Mouse (Mus musculus): Measurements from ENCODE around the gene Trabd2b. TPM values are rescaled to one million over a fixed set of nuclear protein-coding genes. Genes with fewer than 3 reads are reported as not detected.

The Trabd2b gene
- polyA plus RNA-seq, 1 experiment, result 1.6 TPM

DNA sequence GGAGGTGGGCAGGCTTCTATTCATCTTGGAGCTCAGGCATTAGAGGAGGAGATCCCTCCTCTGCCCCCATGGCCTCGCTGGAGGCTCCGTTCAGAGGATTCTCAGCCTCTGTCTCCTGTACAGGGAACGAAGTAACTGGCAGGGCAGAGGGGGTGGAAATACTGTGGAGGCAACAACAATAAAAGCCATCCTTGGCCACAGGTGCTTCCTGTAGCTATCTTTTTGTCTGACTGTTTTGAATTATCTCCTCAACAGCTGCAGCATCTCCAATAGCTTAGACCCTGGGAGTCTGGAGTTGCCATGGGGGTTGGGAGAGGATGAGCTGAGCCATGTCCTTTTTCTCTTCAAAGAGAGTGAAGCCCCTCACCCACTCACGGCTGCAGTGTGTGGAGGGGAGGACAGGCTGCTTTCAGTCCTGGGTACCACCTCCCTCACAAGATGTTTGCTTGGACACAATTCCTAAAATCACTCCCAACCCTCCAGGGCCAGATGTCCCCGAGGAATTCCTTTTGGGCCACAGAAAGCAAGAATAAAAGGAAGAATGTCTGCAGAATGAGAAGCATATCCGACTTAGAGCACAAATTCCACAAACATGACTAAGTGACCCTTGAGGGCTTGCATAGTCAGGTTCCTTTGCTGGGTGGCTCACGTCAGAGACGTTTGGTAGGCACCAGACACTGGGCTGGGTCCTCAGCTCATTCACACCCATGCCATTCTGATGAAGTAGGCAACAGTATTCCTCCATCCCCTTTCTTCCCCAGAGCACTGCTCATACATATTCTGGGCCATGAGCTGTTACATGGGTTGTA, 194.9 kb downstream of the Trabd2b start:
- Histone ChIP-seq H3K27me3 (ENCODE audit: control insufficient read depth, insufficient read depth, low read length) (no peaks in the 10 kb centered on the region), H3K27ac (ENCODE audit: control insufficient read depth, insufficient read depth, low read depth, low read length) (no peak overlapping the region)

GRCm38 (mm10) chr4:114605670-114606069, 199.1 kb downstream of the Trabd2b start:
- TF ChIP-seq POLR2A (IDR thresholded peaks at IDR 0.05; ENCODE audit: control insufficient read depth, low read depth, low read length), result no peak
- no peak for TF ChIP-seq CTCF (IDR thresholded peaks at IDR 0.05; ENCODE audit: control insufficient read depth, insufficient read depth, insufficient replicate concordance, low read depth, low read length)
- Histone ChIP-seq H3K27me3 (ENCODE audit: control insufficient read depth, insufficient read depth, low read length) (no peaks in the 10 kb centered on the region), H3K36me3 (ENCODE audit: control insufficient read depth, insufficient read depth, low read length) (no peaks in the 10 kb centered on the region), H3K4me3 (ENCODE audit: control insufficient read depth, low read depth, low read length) (no peak overlapping the region), H3K4me1 (ENCODE audit: control insufficient read depth, insufficient read depth, low read length) (no peaks in the 10 kb centered on the region), H3K27ac (ENCODE audit: control insufficient read depth, insufficient read depth, low read depth, low read length) (no peak overlapping the region)

More for the DNA sequence above, 194.9 kb downstream of the Trabd2b start:
- H3K36me3 ChIP-seq (ENCODE audit: control insufficient read depth, insufficient read depth, low read length), result no peaks in the 10 kb centered on the region
- H3K4me1 ChIP-seq (ENCODE audit: control insufficient read depth, insufficient read depth, low read length), result no peaks in the 10 kb centered on the region
- TF ChIP-seq POLR2A (IDR thresholded peaks at IDR 0.05; ENCODE audit: control insufficient read depth, low read depth, low read length) (no peak), CTCF (IDR thresholded peaks at IDR 0.05; ENCODE audit: control insufficient read depth, insufficient read depth, insufficient replicate concordance, low read depth, low read length) (no peak)
- no peak overlapping the region for H3K4me3 ChIP-seq (ENCODE audit: control insufficient read depth, low read depth, low read length)

- H3K27me3 ChIP-seq (ENCODE audit: control insufficient read depth, insufficient read depth, low read length), result no peaks in the 10 kb centered on the region
- TF ChIP-seq CTCF (IDR thresholded peaks at IDR 0.05; ENCODE audit: control insufficient read depth, insufficient read depth, insufficient replicate concordance, low read depth, low read length), result no peak
- TF ChIP-seq POLR2A (IDR thresholded peaks at IDR 0.05; ENCODE audit: control insufficient read depth, low read depth, low read length), result no peak
- H3K4me1 ChIP-seq (ENCODE audit: control insufficient read depth, insufficient read depth, low read length), result no peaks in the 10 kb centered on the region
These were observed 201.3 kb downstream of the Trabd2b start for GRCm38 (mm10) chr4:114607873-114608272.

DNA sequence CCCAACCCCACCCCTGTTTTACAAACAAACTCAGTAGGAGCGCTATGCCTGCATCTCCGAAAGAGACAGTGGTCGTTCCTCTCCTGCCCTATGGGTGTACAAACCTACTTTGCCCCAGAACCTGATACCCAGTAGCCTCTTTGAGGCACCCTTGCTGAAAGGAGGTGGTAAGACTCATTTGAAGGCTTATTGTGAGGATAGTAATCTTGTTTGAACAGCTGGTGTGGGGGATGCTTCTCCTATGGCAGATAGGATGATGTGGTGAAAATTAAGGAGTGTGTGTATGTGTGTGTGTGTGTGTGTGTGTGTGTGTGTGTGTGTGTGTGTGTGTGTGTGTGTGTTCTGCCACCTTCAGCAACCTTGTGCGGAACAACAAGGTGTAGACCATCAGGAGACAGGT, 202.8 kb downstream of the Trabd2b start:
- Histone ChIP-seq H3K36me3 (ENCODE audit: control insufficient read depth, insufficient read depth, low read length) (no peaks in the 10 kb centered on the region), H3K27me3 (ENCODE audit: control insufficient read depth, insufficient read depth, low read length) (no peaks in the 10 kb centered on the region), H3K27ac (ENCODE audit: control insufficient read depth, insufficient read depth, low read depth, low read length) (no peak overlapping the region), H3K4me3 (ENCODE audit: control insufficient read depth, low read depth, low read length) (no peak overlapping the region), H3K4me1 (ENCODE audit: control insufficient read depth, insufficient read depth, low read length) (no peaks in the 10 kb centered on the region; the same call in 1 of the 2 replicates)
- TF ChIP-seq POLR2A (IDR thresholded peaks at IDR 0.05; ENCODE audit: control insufficient read depth, low read depth, low read length) (no peak), CTCF (IDR thresholded peaks at IDR 0.05; ENCODE audit: control insufficient read depth, insufficient read depth, insufficient replicate concordance, low read depth, low read length) (no peak)

More at GRCm38 (mm10) chr4:114607873-114608272, 201.3 kb downstream of the Trabd2b start:
- no peaks in the 10 kb centered on the region for H3K36me3 ChIP-seq (ENCODE audit: control insufficient read depth, insufficient read depth, low read length)
- no peak overlapping the region for H3K4me3 ChIP-seq (ENCODE audit: control insufficient read depth, low read depth, low read length)
- H3K27ac ChIP-seq (ENCODE audit: control insufficient read depth, insufficient read depth, low read depth, low read length), result no peak overlapping the region

- Histone ChIP-seq H3K27ac (ENCODE audit: control insufficient read depth, insufficient read depth, low read depth, low read length) (no peak overlapping the region), H3K4me3 (ENCODE audit: control insufficient read depth, low read depth, low read length) (no peak overlapping the region), H3K36me3 (ENCODE audit: control insufficient read depth, insufficient read depth, low read length) (no peaks in the 10 kb centered on the region), H3K27me3 (ENCODE audit: control insufficient read depth, insufficient read depth, low read length) (no peaks in the 10 kb centered on the region), H3K4me1 (ENCODE audit: control insufficient read depth, insufficient read depth, low read length) (no peaks in the 10 kb centered on the region; the same call in 1 of the 2 replicates)
- 0 out of 2 replicates have a peak, but pooled peaks have one; percentile 6 for TF ChIP-seq CTCF (IDR thresholded peaks at IDR 0.05; ENCODE audit: control insufficient read depth, insufficient read depth, insufficient replicate concordance, low read depth, low read length)
- no peak for TF ChIP-seq POLR2A (IDR thresholded peaks at IDR 0.05; ENCODE audit: control insufficient read depth, low read depth, low read length)
These were observed 204.8 kb downstream of the Trabd2b start for GRCm38 (mm10) chr4:114611166-114611929.

- no peaks in the 10 kb centered on the region for H3K27me3 ChIP-seq (ENCODE audit: control insufficient read depth, insufficient read depth, low read length)
- no peak overlapping the region for H3K4me3 ChIP-seq (ENCODE audit: control insufficient read depth, low read depth, low read length)
- H3K4me1 ChIP-seq (ENCODE audit: control insufficient read depth, insufficient read depth, low read length), result no peaks in the 10 kb centered on the region; the same call in 1 of the 2 replicates
- no peak for TF ChIP-seq POLR2A (IDR thresholded peaks at IDR 0.05; ENCODE audit: control insufficient read depth, low read depth, low read length)
- no peak for TF ChIP-seq CTCF (IDR thresholded peaks at IDR 0.05; ENCODE audit: control insufficient read depth, insufficient read depth, insufficient replicate concordance, low read depth, low read length)
- no peak overlapping the region for H3K27ac ChIP-seq (ENCODE audit: control insufficient read depth, insufficient read depth, low read depth, low read length)
- no peaks in the 10 kb centered on the region for H3K36me3 ChIP-seq (ENCODE audit: control insufficient read depth, insufficient read depth, low read length)
These were observed 205.5 kb downstream of the Trabd2b start for GRCm38 (mm10) chr4:114612032-114612431.

- no peaks in the 10 kb centered on the region; the same call in 1 of the 2 replicates for H3K4me1 ChIP-seq (ENCODE audit: control insufficient read depth, insufficient read depth, low read length)
- no peaks in the 10 kb centered on the region for H3K27me3 ChIP-seq (ENCODE audit: control insufficient read depth, insufficient read depth, low read length)
- no peaks in the 10 kb centered on the region for H3K36me3 ChIP-seq (ENCODE audit: control insufficient read depth, insufficient read depth, low read length)
- H3K4me3 ChIP-seq (ENCODE audit: control insufficient read depth, low read depth, low read length), result no peak overlapping the region
- TF ChIP-seq POLR2A (IDR thresholded peaks at IDR 0.05; ENCODE audit: control insufficient read depth, low read depth, low read length) (no peak), CTCF (IDR thresholded peaks at IDR 0.05; ENCODE audit: control insufficient read depth, insufficient read depth, insufficient replicate concordance, low read depth, low read length) (no peak)
- no peak overlapping the region for H3K27ac ChIP-seq (ENCODE audit: control insufficient read depth, insufficient read depth, low read depth, low read length)
These were observed 206.3 kb downstream of the Trabd2b start for GRCm38 (mm10) chr4:114612827-114613226.

Measured in testis, adult 2 months (tissue).